Mouse (Mus musculus): ENCODE results near the gene St5.

Gene St5

DNA sequence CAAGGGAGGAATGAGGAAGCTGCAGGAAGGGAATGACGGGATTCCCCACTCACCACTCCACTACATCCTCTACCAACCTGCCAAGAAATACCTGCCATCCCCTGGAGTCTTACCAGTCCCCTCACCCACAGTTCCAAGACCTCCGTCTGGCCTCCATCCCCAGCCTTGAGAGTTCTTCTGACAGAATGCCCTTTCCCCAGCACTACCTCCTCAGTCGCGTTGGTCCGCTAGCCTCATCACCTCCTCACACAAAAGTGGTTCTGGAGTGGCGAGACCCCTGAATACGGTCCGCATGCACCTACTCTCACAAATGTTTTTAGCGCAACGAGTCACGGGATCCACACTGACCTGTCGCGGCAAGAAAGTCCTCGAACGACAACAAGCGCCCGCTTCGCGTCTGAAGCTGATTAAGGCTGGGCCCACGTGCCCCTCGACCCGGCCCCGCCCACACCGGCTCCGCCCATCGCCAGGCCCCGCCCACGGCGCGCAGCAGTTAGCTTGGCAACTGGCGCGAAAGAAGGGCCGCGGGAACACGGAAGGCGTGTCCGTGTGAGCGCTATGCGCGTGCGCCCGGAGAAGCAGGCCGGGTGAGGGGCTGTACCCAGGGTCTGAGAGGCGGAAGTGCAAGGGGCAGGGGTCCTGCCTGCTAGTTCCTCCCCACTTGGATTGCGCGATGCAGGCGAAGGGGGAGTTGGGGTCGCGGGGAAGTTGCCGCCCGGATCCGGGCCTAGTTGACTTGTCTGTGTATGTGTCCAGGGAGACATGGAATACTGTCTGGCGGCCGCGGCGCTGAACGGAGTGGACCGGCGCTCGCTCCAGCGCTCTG, at the start of gene St5, which contains the start of gene Akip1:
St5 (minus strand) TSS at position 416 of the 826 bp plus-strand sequence.
Akip1 (plus strand) TSS at position 501 of the 826 bp plus-strand sequence.
- peak; percentile 84 for DNase-seq (ENCODE audit: low spot score)

- DNase-seq (ENCODE audit: low spot score) = peak; percentile 65
Measured at GRCm38 (mm10) chr7:109752008-109752925, 48.9 kb upstream of the St5 start, which contains the start of gene Tmem9b. TSS of gene Tmem9b (minus strand) at chr7:109752875.

GRCm38 (mm10) chr7:109751427-109752007, 48.1 kb upstream of the St5 start:
- DNase-seq (ENCODE audit: low spot score) = no peak

GRCm38 (mm10) chr7:109747747-109748146, 44.3 kb upstream of the St5 start:
- DNase-seq (ENCODE audit: low spot score) = no peak

GRCm38 (mm10) chr7:109741703-109742102, 38.3 kb upstream of the St5 start:
- no peak for DNase-seq (ENCODE audit: low spot score)

GRCm38 (mm10) chr7:109741060-109741459, 37.7 kb upstream of the St5 start:
- no peak for DNase-seq (ENCODE audit: low spot score)

GRCm38 (mm10) chr7:109739822-109740370, 36.5 kb upstream of the St5 start:
- DNase-seq (ENCODE audit: low spot score) = no peak

- DNase-seq (ENCODE audit: low spot score) = no peak
Measured at GRCm38 (mm10) chr7:109734806-109735205, 31.4 kb upstream of the St5 start.

DNA sequence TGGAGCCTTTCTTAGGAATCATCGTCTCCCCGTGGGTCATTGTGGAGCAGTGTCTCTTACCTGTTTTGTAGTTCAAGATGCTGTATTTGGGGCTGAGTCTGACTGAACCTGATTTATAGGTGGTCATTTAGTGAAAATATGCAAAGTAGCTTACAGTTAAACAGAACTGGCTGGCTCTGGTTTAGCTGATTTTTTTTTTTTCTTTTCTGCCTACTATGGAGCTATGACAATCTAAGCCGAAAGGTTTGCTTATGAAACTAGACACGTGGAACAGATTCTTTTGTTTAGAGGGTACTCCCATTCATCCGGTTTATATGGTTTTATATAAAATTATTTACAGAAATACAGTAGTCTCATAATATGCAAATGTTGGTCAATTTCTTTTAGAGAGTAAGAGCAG, 28.2 kb upstream of the St5 start, which contains the start of gene Ascl3:
Ascl3 (minus strand) TSS at position 101 of the 400 bp plus-strand sequence.
- DNase-seq (ENCODE audit: low spot score) = no peak

DNA sequence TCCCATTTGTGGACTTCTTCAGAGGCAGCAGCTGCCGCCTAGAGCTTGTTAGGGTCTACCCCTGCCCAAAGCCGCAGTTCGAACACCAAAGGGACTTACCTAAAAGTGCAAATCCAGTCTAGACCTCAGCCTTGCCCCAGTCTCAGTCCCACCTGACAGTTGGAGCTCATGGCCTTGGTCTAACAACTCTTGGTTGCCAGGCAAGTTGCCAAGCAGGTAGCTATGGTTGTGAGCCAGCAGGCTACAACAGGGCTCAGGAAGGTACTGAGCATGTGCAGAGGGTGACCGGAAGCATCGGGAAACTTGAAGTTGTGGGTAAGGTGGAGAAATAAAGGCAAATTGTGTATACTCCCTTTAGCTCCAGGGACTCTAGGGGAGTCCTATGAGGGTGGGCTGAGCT, 20.3 kb upstream of the St5 start, which contains the start of gene BC051019:
BC051019 (minus strand) TSS at position 154 of the 400 bp plus-strand sequence.
- no peak for DNase-seq (ENCODE audit: low spot score)

DNA sequence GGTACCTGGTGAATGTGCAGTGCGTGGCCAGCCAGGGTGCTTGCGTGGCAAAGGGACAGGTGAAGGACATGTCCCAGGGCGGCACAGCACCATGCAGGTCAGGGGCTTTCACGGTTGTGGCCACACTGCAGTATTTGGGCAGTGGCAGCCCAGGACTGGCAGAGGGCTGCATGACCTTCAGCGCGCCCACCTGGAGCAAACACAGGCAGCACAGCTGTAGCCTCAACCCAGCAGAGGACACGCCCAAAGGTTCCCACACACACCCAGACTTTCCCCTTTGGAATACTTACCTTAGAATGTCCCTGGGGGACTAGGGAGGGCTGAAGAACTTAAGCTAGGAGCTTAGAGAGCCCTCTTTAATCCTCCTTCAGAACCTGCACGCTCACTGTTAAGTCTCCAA, 19.7 kb upstream of the St5 start:
- no peak for DNase-seq (ENCODE audit: low spot score)

- DNase-seq (ENCODE audit: low spot score) = no peak
Measured at GRCm38 (mm10) chr7:109722618-109723017, 19.2 kb upstream of the St5 start.

- no peak for DNase-seq (ENCODE audit: low spot score)
Measured at GRCm38 (mm10) chr7:109719286-109719685, 15.9 kb upstream of the St5 start.

DNA sequence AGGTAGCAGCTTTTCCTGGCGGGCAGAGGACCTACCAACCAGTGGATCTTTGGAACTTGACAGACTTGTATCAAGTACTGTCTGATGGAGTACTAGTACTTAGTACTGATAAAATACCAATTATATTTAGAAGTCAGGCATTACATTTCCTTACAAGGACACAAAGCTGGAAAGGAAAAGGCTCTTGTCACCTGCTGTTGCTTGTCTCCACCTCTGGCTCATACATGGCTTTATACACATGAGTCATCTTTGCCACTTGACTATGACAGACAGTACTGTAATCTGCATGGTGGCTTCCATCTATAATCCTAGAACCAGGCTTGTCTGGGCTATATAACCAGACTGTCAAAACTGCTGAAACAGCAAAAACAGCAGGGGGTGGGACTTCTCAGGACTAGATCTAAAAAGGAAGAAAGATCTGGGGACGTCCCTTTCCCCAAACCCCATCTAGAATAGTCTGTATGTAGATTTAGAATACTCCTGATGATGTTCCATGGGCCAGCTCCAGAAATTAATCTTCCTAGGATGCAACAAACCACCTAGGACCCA, 10.1 kb upstream of the St5 start:
- DNase-seq (ENCODE audit: low spot score) = no peak

- no peak for DNase-seq (ENCODE audit: low spot score)
Measured at GRCm38 (mm10) chr7:109712198-109712597, 8.8 kb upstream of the St5 start.

DNA sequence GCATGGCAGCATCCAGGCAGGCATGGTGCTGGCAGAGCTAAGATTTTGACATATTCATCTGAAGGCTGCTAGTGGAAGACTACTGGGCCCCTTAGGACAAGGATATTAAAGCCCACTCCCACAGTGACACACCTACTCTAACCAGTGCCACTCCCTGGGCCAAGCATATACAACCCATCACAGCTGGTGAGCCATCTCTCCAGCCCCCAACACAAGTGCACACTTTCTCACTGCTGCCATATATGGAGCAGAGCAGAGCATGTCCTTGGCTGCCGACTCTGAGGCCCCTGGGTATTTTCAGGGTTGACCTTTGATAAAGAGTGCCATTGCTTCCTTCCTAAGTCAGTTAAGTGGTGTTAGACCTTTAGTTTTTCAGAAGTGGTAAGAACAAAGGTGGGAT, 6.7 kb upstream of the St5 start:
- DNase-seq (ENCODE audit: low spot score) = no peak

GRCm38 (mm10) chr7:109708961-109709382, 5.6 kb upstream of the St5 start:
- no peak for DNase-seq (ENCODE audit: low spot score)

- DNase-seq (ENCODE audit: low spot score) = no peak
Measured at GRCm38 (mm10) chr7:109707023-109707785, 3.8 kb upstream of the St5 start.

- no peak for DNase-seq (ENCODE audit: low spot score)
Measured at GRCm38 (mm10) chr7:109704461-109704860, 1.1 kb upstream of the St5 start.

GRCm38 (mm10) chr7:109704016-109704377, 592 bp upstream of the St5 start:
- no peak for DNase-seq (ENCODE audit: low spot score)

GRCm38 (mm10) chr7:109702721-109703120, 684 bp downstream of the St5 start:
- no peak for DNase-seq (ENCODE audit: low spot score)

Data from left cerebral cortex, adult 11 months (tissue).